Mouse (Mus musculus) cerebellum, postnatal 25 days (tissue): Measurements from ENCODE around the gene Cadm2.

Source experiments
- DNase-seq, 2 experiments: peaks; one replicate each; pipeline ENCODE4 v3.0.0; 2021; ENCODE audit warnings: mixed read lengths in 2 of 2

Cadm2 gene

GRCm38 (mm10) chr16:66922753-66923152 lies 698.0 kb downstream of the Cadm2 start:
- no peak for DNase-seq

- no peak for DNase-seq
Measured at GRCm38 (mm10) chr16:66921414-66921915, 699.2 kb downstream of the Cadm2 start.

GRCm38 (mm10) chr16:66919889-66920402 lies 700.8 kb downstream of the Cadm2 start:
- no peak for DNase-seq

GRCm38 (mm10) chr16:66901801-66902200 lies 718.9 kb downstream of the Cadm2 start:
- no peak for DNase-seq

DNA sequence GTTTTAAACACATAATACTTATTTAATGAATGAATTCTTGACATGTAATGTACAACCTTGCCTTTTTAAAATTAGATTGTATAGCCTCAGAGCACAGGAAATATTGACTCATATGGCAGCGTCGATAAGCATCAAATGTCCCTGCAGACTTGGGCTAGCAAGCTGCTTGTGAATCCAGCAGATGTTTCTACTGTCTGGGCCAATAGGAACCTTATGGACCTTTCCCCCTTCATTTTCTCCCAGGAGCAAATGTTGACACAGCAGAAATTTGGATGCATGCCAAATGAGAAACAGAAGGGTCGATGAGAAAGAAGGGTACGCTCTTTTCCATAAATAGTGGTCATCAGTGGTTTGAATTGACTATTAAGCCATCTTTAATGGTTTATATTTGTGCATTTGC lies 720.0 kb downstream of the Cadm2 start:
- no peak for DNase-seq

- DNase-seq: peak; percentile 75 to 77
Measured at GRCm38 (mm10) chr16:66892359-66892758, 728.3 kb downstream of the Cadm2 start.

GRCm38 (mm10) chr16:66891559-66892247 lies 729.0 kb downstream of the Cadm2 start:
- DNase-seq: no peak

- no peak for DNase-seq
Measured at GRCm38 (mm10) chr16:66889907-66890306, 730.8 kb downstream of the Cadm2 start.

DNA sequence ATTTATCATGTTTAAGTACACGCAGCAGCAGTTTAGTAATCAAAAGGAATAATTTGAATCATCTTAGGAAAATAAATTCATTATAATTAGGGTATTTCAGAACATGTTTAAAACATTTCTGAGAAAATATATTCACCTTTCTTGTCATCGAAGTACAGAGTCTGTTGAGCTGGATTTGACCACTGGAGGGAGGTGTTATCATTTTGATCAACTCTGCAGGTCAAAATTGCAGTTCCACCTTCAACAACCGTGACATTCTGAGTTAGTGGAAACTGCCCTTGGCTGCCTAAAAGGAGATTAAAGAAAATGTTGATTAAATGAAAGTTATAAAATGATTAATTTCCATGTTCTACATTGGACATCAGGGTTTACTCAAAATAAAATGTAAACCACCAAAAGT lies 738.1 kb downstream of the Cadm2 start:
- peak in 1 of 2 experiments; percentile 33 for DNase-seq

DNA sequence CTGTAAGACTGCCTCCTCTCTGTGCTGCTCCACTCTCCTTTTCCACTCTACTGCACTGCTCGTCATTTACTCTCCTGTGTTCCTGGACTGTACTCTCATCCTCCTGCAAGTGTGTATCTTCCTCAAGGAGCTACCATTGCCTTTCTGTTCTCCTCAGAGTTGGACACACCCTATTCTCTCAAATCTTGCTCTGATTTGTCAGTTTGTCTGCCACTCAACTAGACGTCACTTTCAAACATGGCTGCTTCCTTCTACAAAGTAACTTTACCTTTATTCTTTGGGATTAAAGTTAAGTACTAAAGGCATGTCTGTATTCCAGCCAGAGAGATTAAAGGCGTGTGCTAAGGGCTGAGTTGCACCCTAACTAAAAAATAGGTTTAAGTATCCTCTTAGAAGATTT lies 749.5 kb downstream of the Cadm2 start:
- DNase-seq: no peak

DNA sequence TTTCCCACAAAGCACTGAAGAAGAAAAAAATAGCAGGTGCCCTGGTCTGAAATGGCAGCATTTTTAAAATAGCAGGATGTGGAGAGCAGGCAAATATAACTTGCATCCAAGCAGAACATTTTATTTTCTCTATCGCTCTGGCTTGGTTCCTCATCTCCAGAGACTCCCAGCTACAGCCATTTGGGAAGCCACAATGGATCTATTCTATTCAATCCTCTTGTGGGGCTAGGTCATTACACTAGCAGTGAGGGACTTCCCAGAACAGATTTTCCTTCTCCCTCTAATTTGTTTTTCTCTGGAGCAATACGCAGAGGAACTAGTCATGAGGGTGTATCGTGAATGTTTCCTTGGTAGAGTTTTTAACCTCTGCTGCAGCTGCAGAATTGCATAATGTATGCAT lies 769.7 kb downstream of the Cadm2 start:
- no peak for DNase-seq

DNA sequence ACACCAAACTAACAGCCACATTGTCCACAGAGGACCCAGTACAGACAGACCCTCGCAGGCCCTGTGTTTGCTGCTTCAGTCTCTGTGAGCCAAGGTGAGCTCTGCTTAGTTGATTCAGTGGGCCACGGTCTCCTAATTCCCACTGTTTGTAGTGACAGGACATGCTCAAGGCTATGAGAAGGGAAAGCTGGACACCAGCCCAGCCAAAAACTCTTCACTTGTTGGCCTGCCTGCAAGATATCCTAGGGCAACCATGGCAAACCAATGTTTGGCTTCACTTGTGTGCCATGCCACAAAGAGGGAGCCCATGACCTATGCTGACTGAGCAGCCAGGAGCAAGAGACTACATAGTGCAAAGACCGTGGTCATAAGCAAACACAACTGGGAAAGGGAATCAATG lies 795.8 kb downstream of the Cadm2 start:
- peak; percentile 20 to 50 for DNase-seq

DNA sequence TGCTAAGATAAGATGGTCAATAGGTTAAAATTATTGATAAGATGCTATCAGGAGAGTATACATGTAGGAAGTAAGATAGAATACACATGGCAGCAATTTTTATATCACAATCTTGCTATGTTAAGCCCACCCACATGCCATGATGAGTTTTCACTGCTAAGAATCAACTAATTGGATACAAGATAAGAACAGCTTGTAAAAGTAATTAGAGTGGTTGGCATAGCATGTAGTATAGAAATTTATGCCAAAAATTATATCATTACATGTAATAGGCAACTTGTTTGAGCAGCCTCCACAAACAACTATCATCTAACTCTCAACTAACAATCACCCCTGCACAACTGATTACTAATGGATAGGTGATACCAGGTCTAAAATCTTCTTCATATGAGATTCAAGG lies 809.2 kb downstream of the Cadm2 start:
- DNase-seq: no peak

DNA sequence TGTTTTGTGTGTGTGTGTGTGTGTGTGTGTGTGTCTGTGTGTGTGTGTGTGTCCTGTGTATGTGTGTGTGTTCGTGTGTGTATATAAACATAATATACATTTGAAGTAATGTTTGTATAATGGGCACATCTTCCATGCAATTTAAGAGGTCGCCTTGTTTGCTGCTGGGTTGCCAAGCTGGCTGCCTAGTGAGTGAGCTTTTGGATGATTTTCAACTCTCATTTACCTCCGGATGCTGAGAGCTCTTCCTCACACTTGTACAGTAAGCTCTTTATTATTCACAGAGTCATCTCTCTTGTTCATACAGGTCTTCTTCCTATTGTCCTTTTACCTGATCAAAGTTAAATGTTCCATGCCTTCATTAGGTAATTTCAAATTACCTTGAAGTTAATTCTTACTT lies 822.5 kb downstream of the Cadm2 start:
- DNase-seq: peak; percentile 38 to 58

GRCm38 (mm10) chr16:66793067-66793466 lies 827.6 kb downstream of the Cadm2 start:
- no peak for DNase-seq

DNA sequence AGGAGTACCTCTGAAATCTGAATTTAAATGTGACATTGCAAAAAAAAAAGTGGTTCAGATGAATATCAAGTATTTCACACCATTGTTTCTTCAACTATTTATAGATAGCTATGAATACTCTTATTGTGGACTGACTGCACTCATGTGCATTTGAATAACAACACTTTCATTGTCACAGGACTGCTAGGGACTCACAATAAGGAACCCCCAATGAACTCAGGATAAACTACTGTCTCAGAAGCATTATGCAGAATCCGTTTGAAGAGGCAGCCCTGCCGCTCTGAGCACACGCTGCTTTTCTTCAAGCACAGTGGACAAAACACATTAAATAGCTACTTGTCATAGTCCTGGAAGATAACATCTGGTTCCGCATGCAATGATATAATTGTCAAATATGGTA lies 848.8 kb downstream of the Cadm2 start:
- no peak for DNase-seq

- no peak for DNase-seq
Measured at GRCm38 (mm10) chr16:66769545-66769944, 851.2 kb downstream of the Cadm2 start.

- peak; percentile 7 to 10 for DNase-seq
Measured at GRCm38 (mm10) chr16:66768684-66769389, 851.9 kb downstream of the Cadm2 start.

- no peak for DNase-seq
Measured at GRCm38 (mm10) chr16:66761546-66762473, 858.9 kb downstream of the Cadm2 start.

DNA sequence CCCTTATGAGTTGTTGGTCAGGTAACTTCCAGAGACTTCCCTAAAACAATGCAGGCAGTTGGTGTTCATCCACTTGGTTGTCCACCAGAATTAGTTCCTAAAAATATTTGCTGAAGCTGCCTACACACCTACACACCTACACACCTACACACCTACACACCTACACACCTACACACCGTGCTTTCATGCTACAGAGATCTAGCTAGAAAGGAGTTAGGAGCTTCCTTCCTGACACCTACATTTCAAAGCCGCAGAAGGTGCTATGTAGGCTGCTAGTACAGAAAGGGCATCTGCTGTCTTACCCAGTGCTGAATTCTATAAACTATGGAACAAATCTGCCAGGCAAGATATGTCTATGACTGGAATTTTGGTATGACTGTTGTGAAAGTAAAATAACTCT lies 872.2 kb downstream of the Cadm2 start:
- DNase-seq: no peak

- DNase-seq: no peak
Measured at GRCm38 (mm10) chr16:66731212-66731611, 889.5 kb downstream of the Cadm2 start.

GRCm38 (mm10) chr16:66706476-66706875 lies 914.2 kb downstream of the Cadm2 start:
- no peak for DNase-seq

GRCm38 (mm10) chr16:66694783-66695182 lies 925.9 kb downstream of the Cadm2 start:
- DNase-seq: no peak
